Mouse (Mus musculus): Measurements from ENCODE around the gene Rnf223.

GRCm38 (mm10) chr4:156092765-156093164, 37.5 kb upstream of the Rnf223 start:
- TF ChIP-seq POLR2AphosphoS2 (IDR thresholded peaks at IDR 0.05; ENCODE audit: low read depth, low read length) (no peak), CTCF (conservative IDR thresholded peaks at IDR 0.05 in 1 of 2, IDR thresholded peaks at IDR 0.05 in 1 of 2; ENCODE audit: low read depth in 2 of 2, low read length in 2 of 2) (no peak), NRF1 (IDR thresholded peaks at IDR 0.05; ENCODE audit: low read depth, low read length) (no peak), UBTF (IDR thresholded peaks at IDR 0.05; ENCODE audit: low read depth, low read length) (no peak), MAFK (IDR thresholded peaks at IDR 0.05; ENCODE audit: insufficient replicate concordance, low read length) (no peak), POLR2A (IDR thresholded peaks at IDR 0.05; ENCODE audit: low read depth, low read length) (no peak), GABPA (IDR thresholded peaks at IDR 0.05; ENCODE audit: insufficient replicate concordance, low read depth, low read length) (no peak), BHLHE40 (IDR thresholded peaks at IDR 0.05; ENCODE audit: low read depth, low read length) (no peak), ZMIZ1 (IDR thresholded peaks at IDR 0.05; ENCODE audit: low read depth, low read length) (no peak), PAX5 (IDR thresholded peaks at IDR 0.05; ENCODE audit: low read length) (no peak)
